Mouse (Mus musculus): ENCODE results near the gene Tnfrsf22. TPM values are rescaled to one million over a fixed set of nuclear protein-coding genes. Genes with fewer than 3 reads are reported as not detected.

Gene Tnfrsf22
- total and polyA plus RNA-seq, 3 experiments = 0.23 to 1.1 TPM; not detected in 1

GRCm38 (mm10) chr7:143599428-143600230 is 49.8 kb downstream of the Tnfrsf22 start, which contains the start of gene Cars (continued):
- TF ChIP-seq USF2 (IDR thresholded peaks at IDR 0.05; ENCODE audit: borderline replicate concordance in 1 of 2, insufficient read depth in 1 of 2, low read depth in 1 of 2, low read length in 2 of 2) (no peak), E2F4 (IDR thresholded peaks at IDR 0.05; ENCODE audit: borderline replicate concordance, low read depth, low read length) (0 out of 2 replicates have a peak, but pooled peaks have one; percentile 19), HCFC1 (IDR thresholded peaks at IDR 0.05; ENCODE audit: low read depth, low read length) (peak; percentile 92), RCOR1 (IDR thresholded peaks at IDR 0.05; ENCODE audit: low read depth, low read length) (no peak), MAZ (IDR thresholded peaks at IDR 0.05; ENCODE audit: low read depth, low read length) (no peak), POLR2AphosphoS2 (IDR thresholded peaks at IDR 0.05; ENCODE audit: low read length) (peak; percentile 92), TCF12 (IDR thresholded peaks at IDR 0.05; ENCODE audit: low read depth, low read length) (peak; percentile 57), CHD1 (IDR thresholded peaks at IDR 0.05; ENCODE audit: low read depth, low read length) (no peak), ZMIZ1 (IDR thresholded peaks at IDR 0.05; ENCODE audit: low read depth, low read length) (peak; percentile 49; the same call in 1 of the 2 replicates), MXI1 (IDR thresholded peaks at IDR 0.05; ENCODE audit: low read depth, low read length) (peak; percentile 97), MYC (IDR thresholded peaks at IDR 0.05; ENCODE audit: low read depth, low read length) (no peak), NELFE (IDR thresholded peaks at IDR 0.05; ENCODE audit: low read depth, low read length) (peak; percentile 87), TBP (IDR thresholded peaks at IDR 0.05; ENCODE audit: low read depth, low read length) (peak; percentile 61; the same call in 1 of the 2 replicates), TAL1 (IDR thresholded peaks at IDR 0.05; ENCODE audit: low read length) (no peak)

DNA sequence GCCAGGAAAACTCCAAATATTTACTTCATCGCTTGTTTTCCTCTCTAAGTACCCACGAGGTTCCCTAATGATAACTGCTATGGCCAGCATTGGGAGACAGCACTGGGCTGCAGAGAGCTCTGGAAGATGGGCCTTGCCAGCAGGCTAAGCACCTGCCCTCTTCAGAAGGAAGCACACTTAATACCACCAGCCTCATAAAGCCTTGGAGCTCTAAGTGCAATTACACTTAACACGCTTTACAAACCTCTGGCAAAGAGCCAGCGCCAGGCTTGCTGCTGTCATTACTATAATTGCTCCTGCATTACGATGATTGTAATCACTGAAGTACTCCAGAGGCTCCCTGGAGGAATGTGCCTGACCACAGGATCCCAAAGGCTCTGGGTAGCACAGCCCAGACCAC is 54.6 kb downstream of the Tnfrsf22 start:
- Histone ChIP-seq H3K36me3 (ENCODE audit: control insufficient read depth in 1 of 2, insufficient read depth in 2 of 2, low read length in 2 of 2) (peaks cover 7 to 14% of the 10 kb centered on the region in 2 experiments), H3K9me3 (replicated peaks; ENCODE audit: insufficient read depth, low read length) (no peaks in the 10 kb centered on the region), H3K79me2 (ENCODE audit: control insufficient read depth, insufficient read depth, low read length, poor library complexity) (peaks cover 39% of the 10 kb centered on the region), H3K27me3 (ENCODE audit: control insufficient read depth in 1 of 2, insufficient read depth in 2 of 2, low read length in 2 of 2) (no peaks in the 10 kb centered on the region), H3K4me3 (ENCODE audit: control insufficient read depth in 1 of 2, insufficient read depth in 1 of 2, low read depth in 2 of 2, low read length in 2 of 2) (no peak overlapping the region), H3K9ac (ENCODE audit: control insufficient read depth, low read depth, low read length, poor library complexity, severe bottlenecking) (no peak overlapping the region), H3K4me1 (ENCODE audit: control insufficient read depth in 1 of 2, insufficient read depth in 2 of 2, low read length in 2 of 2) (peaks cover 0 to 11% of the 10 kb centered on the region in 2 experiments; a peak in 3 of 4 replicates), H3K27ac (ENCODE audit: control insufficient read depth, low read depth, low read length) (no peak overlapping the region)
- no peak for DNase-seq (ENCODE audit: low read depth, low spot score)
- no peak for TF ChIP-seq EP300 (IDR thresholded peaks at IDR 0.05; ENCODE audit: low read depth in 1 of 2, low read length in 2 of 2)
- TF ChIP-seq MXI1 (IDR thresholded peaks at IDR 0.05; ENCODE audit: low read depth, low read length) = no peak
- TF ChIP-seq ZKSCAN1 (IDR thresholded peaks at IDR 0.05; ENCODE audit: low read depth, low read length) = no peak
- no peak for TF ChIP-seq CHD1 (IDR thresholded peaks at IDR 0.05; ENCODE audit: low read depth, low read length)
- no peak for TF ChIP-seq MAFK (IDR thresholded peaks at IDR 0.05; ENCODE audit: borderline replicate concordance, low read depth, low read length)
- TF ChIP-seq SIN3A (IDR thresholded peaks at IDR 0.05; ENCODE audit: low read length) = no peak
- no peak for TF ChIP-seq NELFE (IDR thresholded peaks at IDR 0.05; ENCODE audit: low read depth, low read length)
- no peak for TF ChIP-seq CTCF (IDR thresholded peaks at IDR 0.05 in 2 of 3, conservative IDR thresholded peaks at IDR 0.05 in 1 of 3; ENCODE audit: control insufficient read depth in 1 of 3, insufficient read depth in 1 of 3, low read depth in 2 of 3, low read length in 3 of 3, poor library complexity in 1 of 3, severe bottlenecking in 1 of 3)
- no peak for TF ChIP-seq CHD2 (IDR thresholded peaks at IDR 0.05; ENCODE audit: low read length)
- no peak for TF ChIP-seq ZNF384 (IDR thresholded peaks at IDR 0.05; ENCODE audit: low read depth, low read length)
- TF ChIP-seq MEF2A (IDR thresholded peaks at IDR 0.05; ENCODE audit: extremely low read depth, insufficient replicate concordance, low read depth, low read length, poor library complexity, severe bottlenecking) = no peak
- no peak for TF ChIP-seq ZC3H11A (IDR thresholded peaks at IDR 0.05; ENCODE audit: low read depth, low read length)
- no peak for TF ChIP-seq E2F4 (IDR thresholded peaks at IDR 0.05; ENCODE audit: borderline replicate concordance, low read depth, low read length)
- TF ChIP-seq RCOR1 (IDR thresholded peaks at IDR 0.05; ENCODE audit: low read depth, low read length) = no peak
- no peak for TF ChIP-seq BHLHE40 (IDR thresholded peaks at IDR 0.05; ENCODE audit: borderline replicate concordance, low read depth, low read length)
- no peak for TF ChIP-seq UBTF (IDR thresholded peaks at IDR 0.05; ENCODE audit: borderline replicate concordance, insufficient read depth, low read depth, low read length)
- no peak for TF ChIP-seq JUND (IDR thresholded peaks at IDR 0.05; ENCODE audit: low read depth, low read length)
- TF ChIP-seq POLR2AphosphoS5 (IDR thresholded peaks at IDR 0.05; ENCODE audit: borderline replicate concordance, low read depth, low read length) = no peak
